Mouse (Mus musculus): Measurements from ENCODE around the gene Ralgps1.

Ralgps1 gene

DNA sequence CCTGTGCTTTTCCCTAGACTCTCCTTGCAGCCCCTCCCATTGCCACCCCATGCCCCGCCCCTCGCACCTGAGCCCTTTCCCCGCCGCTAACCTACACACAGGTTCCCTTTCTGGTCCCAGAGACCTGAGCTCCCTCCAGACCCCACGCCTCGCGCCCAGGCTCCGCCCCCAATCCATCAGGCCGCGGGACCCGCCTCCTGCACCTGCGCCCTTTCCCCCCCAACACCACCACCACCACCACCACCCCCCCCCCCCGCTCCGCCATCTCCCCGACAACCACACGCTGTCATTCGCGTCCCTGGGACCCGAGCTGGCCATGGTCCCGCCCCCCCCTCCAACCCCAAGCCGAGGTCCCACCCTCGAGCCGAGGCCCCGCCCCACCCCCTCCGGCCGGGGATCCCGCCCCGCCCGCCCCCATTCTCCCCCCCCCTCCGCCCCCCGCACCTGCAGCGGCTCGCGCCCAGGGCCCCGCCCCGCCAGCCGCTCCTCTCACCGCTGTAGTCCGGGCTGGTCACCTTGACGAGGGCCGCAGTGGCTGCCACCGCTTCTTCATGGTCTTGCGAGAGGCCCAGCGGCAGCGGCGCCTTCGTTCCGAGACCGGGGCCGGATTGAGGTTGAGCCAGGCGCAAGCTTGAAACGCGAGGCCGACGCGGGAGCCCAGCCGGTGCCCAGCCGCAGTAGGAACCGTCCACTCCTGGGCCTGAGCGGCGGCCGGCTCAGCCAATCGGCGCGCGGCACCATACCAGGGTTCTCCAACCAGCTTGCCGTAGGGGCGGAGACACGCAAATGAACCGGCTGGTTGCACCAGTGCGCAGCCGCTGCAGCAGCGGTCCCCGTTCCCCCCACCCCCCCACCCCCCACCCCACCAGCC is at the start of gene Ralgps1:
TSS of gene Ralgps1 (minus strand) at position 710 of the 871 bp plus-strand sequence.
- peak; percentile 91 to 95 for DNase-seq (ENCODE audit: low spot score in 2 of 2)

DNA sequence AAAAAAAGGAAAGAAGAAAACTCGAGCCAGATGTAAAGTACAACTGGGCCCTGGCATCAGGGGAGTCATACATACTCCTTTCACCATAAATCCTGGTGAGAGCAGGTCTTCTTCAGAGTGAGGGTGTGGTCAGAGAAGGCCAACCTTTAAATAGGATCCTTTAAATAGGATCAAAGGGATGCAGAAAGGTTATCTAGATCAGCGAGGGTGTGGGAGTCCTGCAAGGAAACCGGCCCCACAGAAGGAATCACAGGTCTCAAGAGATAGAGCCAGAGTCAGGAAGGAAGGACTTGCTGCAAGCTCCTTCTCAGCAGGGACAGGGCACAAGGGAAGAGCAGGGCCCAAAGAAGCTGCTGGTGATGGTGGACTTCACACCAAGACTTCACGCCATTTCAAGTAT is 46.2 kb upstream of the Ralgps1 start:
- DNase-seq (ENCODE audit: low spot score in 2 of 2), result no peak

DNA sequence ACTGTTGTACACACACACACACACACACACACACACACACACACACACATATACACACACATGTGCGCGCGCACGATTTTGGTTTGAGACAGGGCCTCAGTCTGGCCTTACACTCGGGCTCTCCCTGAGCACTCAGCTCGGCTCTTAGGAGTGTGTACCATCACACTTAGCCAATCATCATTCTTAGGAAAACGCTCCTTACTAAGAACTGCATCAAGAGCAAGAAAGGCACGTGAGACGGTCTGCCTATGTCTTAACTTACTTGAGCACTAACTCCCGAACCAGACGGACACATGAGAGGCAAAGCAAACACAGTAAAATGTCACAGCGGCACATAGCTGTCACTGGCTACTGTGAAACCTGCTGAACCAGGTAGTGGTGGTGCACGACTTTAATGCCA is 42.7 kb upstream of the Ralgps1 start:
- no peak for DNase-seq (ENCODE audit: low spot score in 2 of 2)

- DNase-seq (ENCODE audit: low spot score in 2 of 2), result no peak
Observed at GRCm38 (mm10) chr2:33412111-33412510, 40.8 kb upstream of the Ralgps1 start.

GRCm38 (mm10) chr2:33403511-33404003 is 32.3 kb upstream of the Ralgps1 start:
- peak in 1 of 2 experiments; percentile 34 for DNase-seq (ENCODE audit: low spot score in 2 of 2)

DNA sequence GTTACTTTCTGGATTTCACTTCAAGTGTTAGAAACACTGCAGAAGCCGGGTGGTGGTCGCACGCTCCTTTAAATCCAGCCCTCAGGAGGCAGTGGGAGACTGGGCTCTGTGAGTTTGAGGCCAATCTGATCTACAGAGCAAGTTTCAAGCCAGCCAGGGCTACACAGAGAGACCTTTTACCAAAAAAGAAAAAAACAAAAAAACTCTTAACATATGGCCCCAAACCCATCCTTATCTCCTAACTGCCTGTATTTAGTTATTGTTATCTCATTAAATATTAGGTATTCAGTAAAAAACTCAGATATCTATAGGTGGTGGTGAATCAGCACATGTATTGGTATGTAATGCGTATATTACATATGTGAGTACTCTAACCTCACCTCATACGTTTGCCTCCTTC is 31.4 kb upstream of the Ralgps1 start:
- no peak for DNase-seq (ENCODE audit: low spot score in 2 of 2)

- peak; percentile 52 to 82 for DNase-seq (ENCODE audit: low spot score in 2 of 2)
Observed at GRCm38 (mm10) chr2:33402236-33402635, 30.9 kb upstream of the Ralgps1 start.

GRCm38 (mm10) chr2:33401217-33401616 is 29.9 kb upstream of the Ralgps1 start:
- no peak for DNase-seq (ENCODE audit: low spot score in 2 of 2)

DNA sequence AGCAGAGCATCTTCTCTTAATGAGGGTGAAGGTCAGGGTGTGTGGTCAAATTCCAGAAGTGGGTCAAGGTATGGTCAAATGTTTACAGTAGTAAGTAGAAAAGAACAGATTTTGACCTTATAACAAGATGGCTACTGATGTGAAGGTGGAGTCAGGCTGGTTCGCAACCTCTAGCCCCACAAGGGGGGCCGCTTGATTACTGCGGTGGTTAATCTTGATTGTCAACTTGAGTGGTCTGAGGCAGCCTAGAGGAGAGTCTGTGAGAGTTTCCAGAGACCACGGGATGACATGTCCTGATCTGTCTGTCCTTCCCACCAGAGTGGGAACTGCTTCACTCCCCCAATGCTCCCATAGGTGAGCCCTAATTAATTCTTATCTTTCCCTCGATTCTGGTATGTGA is 29.3 kb upstream of the Ralgps1 start:
- DNase-seq (ENCODE audit: low spot score in 2 of 2), result no peak

GRCm38 (mm10) chr2:33399091-33399490 is 27.8 kb upstream of the Ralgps1 start:
- no peak for DNase-seq (ENCODE audit: low spot score in 2 of 2)

GRCm38 (mm10) chr2:33397036-33397435 is 25.8 kb upstream of the Ralgps1 start:
- no peak for DNase-seq (ENCODE audit: low spot score in 2 of 2)

GRCm38 (mm10) chr2:33395053-33395452 is 23.8 kb upstream of the Ralgps1 start:
- no peak for DNase-seq (ENCODE audit: low spot score in 2 of 2)

DNA sequence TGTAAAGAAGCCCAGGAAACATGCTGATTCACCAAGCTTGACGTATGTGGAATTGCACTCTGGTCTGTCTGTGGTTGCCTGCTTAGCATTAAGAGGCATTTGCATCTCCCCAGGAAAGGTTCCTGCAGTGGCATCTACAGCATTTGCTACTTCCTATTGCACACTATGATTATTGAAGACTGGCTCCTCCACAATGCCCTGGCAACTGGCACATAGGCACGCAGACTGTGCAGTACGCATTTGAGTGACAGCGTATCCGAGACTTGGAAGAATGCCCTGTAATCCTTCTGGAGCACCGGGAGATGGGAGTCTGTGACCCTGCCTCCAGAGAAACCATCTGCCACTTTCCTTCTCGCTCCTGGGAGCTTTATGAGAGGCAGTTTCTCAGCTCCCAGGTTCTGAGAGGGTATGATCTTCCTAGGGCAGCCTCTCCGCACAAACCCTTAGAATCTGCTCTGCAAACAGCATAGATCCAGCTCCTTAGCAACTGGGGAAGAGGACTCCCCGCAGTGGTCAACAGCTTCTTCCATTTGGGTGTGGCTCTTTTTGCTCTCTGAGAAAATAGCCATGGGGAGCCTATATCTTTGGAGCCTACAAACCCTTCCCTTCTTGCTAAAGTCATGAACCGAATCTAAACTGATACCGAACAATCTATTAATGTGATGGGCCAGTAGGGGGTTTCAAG is 22.8 kb upstream of the Ralgps1 start:
- no peak for DNase-seq (ENCODE audit: low spot score in 2 of 2)

DNA sequence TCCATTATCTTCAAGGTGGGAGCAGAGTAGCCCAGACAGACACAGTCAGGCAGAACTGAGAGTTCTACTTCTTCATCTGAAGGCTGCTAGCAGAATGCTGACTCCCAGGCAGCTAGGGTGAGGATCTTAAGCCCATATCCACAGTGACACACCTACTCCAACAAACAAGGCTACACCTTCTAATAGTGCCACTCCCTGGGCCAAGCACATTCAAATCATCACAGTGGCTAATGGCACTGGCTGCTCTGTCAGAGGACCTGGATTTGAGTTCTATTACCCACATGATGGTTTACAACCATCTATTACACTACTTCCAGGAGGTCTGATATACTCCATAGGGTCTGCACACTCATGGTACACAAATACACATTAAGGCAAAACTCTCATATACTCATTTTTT is 21.7 kb upstream of the Ralgps1 start:
- DNase-seq (ENCODE audit: low spot score in 2 of 2), result no peak

- DNase-seq (ENCODE audit: low spot score in 2 of 2), result peak in 1 of 2 experiments; percentile 43
Observed at GRCm38 (mm10) chr2:33371648-33372408, 542 bp upstream of the Ralgps1 start.

GRCm38 (mm10) chr2:33370276-33370776 is 960 bp downstream of the Ralgps1 start:
- no peak for DNase-seq (ENCODE audit: low spot score in 2 of 2)

DNA sequence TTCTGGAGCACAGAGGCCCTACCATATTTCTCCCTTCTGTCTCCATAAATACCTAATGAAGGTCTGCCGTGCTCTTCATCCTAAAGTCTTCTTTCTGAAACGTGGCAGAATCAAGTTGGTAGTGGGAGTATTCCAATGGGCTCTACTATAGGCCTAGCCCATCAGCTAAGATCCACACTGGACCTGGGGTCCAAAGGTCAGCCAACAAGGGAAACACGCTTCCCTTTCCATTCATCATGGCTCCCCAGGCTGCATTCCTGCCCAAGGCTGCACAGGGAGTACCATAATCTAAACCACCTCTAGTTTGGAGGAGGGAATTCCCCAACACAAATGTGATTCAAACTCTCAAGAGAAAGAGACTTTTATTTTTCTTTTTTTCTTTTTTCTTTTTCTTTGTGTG is 1.8 kb downstream of the Ralgps1 start:
- no peak for DNase-seq (ENCODE audit: low spot score in 2 of 2)

DNA sequence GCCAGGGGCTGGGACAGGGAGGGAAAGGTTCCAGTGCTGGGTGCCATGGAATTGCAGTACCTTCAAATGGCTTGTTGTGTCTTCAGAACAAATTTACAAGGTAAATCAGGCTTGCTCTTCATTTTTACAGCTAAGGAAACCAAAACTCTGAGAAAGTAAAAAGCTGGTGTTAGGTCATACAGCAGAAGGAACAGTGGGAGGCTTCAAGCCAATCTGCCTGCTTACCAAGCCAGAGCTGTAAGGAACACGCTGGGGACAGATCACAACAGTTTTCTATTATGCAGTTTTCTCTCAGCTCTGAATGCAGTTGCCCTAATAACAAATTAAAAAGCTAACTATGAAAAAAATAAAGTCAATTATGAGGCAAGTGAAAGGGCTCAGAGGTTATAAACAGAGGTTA is 2.8 kb downstream of the Ralgps1 start:
- no peak for DNase-seq (ENCODE audit: low spot score in 2 of 2)

DNA sequence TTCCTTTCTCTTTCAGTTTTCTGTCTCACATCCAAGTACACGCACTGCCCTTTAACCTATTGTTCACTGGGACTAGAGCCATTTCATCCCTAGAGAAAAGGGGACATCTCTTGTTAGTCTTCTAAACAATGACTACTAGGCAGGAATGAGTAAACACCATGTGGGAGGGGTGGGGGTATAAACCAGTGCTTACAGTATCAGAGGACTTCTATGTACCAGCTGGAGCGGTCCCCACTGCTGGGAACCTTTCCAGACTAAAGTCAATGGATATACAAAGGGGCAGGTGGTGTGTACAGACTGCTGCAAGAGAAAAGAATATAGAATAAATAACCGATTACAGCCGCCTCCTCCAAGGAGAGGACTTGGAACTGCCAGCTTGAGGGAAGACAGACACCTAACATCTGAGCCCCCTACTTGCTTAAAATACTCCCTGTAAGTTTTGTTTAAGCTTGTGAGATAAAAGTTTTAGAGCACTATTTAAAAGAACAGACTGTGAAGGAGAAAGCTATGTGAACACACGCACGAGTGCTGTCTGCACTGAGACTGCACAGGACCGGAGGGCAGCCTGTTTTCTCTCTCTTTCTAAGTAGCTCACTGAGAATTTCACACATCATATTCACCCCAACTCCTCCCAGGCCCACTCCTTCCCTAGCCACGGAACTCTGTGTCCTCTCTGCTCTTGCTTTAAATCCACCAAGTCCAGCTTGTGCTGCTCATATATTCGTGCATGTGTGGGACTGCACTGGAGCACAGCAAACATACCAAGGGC is 5.4 kb downstream of the Ralgps1 start:
- DNase-seq (ENCODE audit: low spot score in 2 of 2), result no peak

DNA sequence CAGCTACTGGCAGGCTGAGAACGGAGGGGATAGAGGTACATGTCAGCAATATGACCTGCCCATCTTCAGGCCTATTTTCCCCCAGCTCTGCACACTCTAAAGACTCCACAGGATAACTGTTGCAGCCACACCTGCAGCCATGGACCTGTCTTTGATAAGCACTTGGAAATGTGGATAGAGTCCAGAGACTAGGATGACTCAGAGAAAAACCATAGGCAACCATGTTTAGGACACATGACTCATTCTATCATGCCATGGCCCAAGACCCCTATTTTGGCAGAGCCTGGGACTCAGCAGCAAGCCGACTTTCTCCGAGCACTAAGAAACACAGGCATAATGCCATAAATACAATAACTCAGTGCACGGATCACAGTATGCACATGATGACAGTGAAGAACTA is 6.6 kb downstream of the Ralgps1 start:
- DNase-seq (ENCODE audit: low spot score in 2 of 2), result no peak

DNA sequence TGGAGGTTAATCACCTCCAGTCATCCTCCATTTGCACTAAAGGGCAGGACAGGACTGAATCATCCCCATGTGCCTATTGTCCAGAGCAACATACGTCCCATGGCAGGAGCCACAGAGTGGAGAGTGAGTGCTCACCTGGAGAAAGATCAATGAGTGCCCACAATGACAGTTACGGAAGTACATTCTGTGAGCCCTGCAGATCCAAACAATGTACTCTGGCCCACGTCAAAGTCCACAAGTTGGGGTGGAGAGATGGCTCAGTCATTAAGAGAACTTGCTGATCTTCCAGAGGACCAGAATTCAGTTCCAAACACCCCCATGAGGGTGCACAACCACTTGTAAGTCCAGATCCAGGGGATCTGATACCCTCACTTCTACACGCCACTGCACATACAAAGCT is 7.4 kb downstream of the Ralgps1 start:
- no peak for DNase-seq (ENCODE audit: low spot score in 2 of 2)

Data from spleen, postnatal 4 days (tissue).